In genomic region chr13:112645529-112646186, GRCm38 (mm10) we compare ENCODE assay signal across 32 mouse cellular contexts. TPM values are rescaled to one million over a fixed set of nuclear protein-coding genes. Genes with fewer than 3 reads are reported as not detected.
DNase-seq lines count a peak whose midpoint lies in the region; ATAC-seq lines count a peak whose summit lies in the region.
"Had no signal": no experiment of that assay in that cellular context is flagged by ENCODE, and none has a peak within 500 bp of the region (broad histone marks: within the 10 kb centered on the region; RNA-seq: fewer than 3 reads in every experiment).

No protein-coding gene starts in this region.

- no peaks in the 10 kb centered on the region for H3K9me3 ChIP-seq in heart, embryonic 10.5 days
- no peaks in the 10 kb centered on the region for H3K9me3 ChIP-seq in liver, embryonic 13.5 days (replicated peaks)
- H3K9me3 ChIP-seq in hindbrain, embryonic 13.5 days = no peaks in the 10 kb centered on the region
- no peaks in the 10 kb centered on the region for H3K9me3 ChIP-seq in forebrain, embryonic 16.5 days (ENCODE audit: control insufficient read depth, low read length)
- H3K9me3 ChIP-seq: forebrain, embryonic 13.5 days; G1E; heart, embryonic 15.5 days; hindbrain, embryonic 12.5 days; limb, embryonic 12.5 days; midbrain, embryonic 12.5 days; neural tube, embryonic 13.5 days had no signal

- WGBS in heart, embryonic 10.5 days = 85% methylated on average over 1 of the region's 1 CpGs
- 83% methylated on average over 1 of the region's 1 CpGs for WGBS in liver, embryonic 13.5 days (ENCODE audit: insufficient replicate concordance)
- WGBS in hindbrain, embryonic 13.5 days = 84% methylated on average over 1 of the region's 1 CpGs
- 81% methylated on average over 1 of the region's 1 CpGs for WGBS in forebrain, embryonic 16.5 days

- ATAC-seq in liver, embryonic 13.5 days (ENCODE audit: low read depth) = peak; percentile 94
- peak; percentile 79 for ATAC-seq in megakaryocyte progenitor cell, adult 5-6 weeks (replicated peaks; ENCODE audit: poor library complexity)
- ATAC-seq in hindbrain, embryonic 13.5 days (ENCODE audit: low FRiP score) = no peak
- ATAC-seq in forebrain, embryonic 16.5 days = no peak
- ATAC-seq: forebrain, embryonic 13.5 days; intestine, embryonic 16.5 days; lung, postnatal 0 days; Patski had no signal

- no peak overlapping the region for H3K4me3 ChIP-seq in heart, embryonic 10.5 days
- no peak overlapping the region for H3K4me3 ChIP-seq in liver, embryonic 13.5 days (replicated peaks)
- no peak overlapping the region for H3K4me3 ChIP-seq in hindbrain, embryonic 13.5 days
- H3K4me3 ChIP-seq in forebrain, embryonic 16.5 days (replicated peaks; ENCODE audit: low read length) = no peak overlapping the region
- H3K4me3 ChIP-seq: forebrain, embryonic 13.5 days; heart, embryonic 15.5 days; hindbrain, embryonic 12.5 days; limb, embryonic 12.5 days; midbrain, embryonic 12.5 days; neural tube, embryonic 13.5 days had no signal

- no peaks in the 10 kb centered on the region for H3K4me1 ChIP-seq in heart, embryonic 10.5 days
- peaks cover 24% of the 10 kb centered on the region for H3K4me1 ChIP-seq in liver, embryonic 13.5 days (replicated peaks)
- H3K4me1 ChIP-seq in hindbrain, embryonic 13.5 days (replicated peaks) = no peaks in the 10 kb centered on the region
- H3K4me1 ChIP-seq in forebrain, embryonic 16.5 days (replicated peaks; ENCODE audit: control insufficient read depth, insufficient read depth, low read length) = no peaks in the 10 kb centered on the region
- H3K4me1 ChIP-seq: forebrain, embryonic 13.5 days; heart, embryonic 15.5 days; hindbrain, embryonic 12.5 days; limb, embryonic 12.5 days; midbrain, embryonic 12.5 days; neural tube, embryonic 13.5 days had no signal

- H3K36me3 ChIP-seq in heart, embryonic 10.5 days = no peaks in the 10 kb centered on the region
- no peaks in the 10 kb centered on the region for H3K36me3 ChIP-seq in liver, embryonic 13.5 days
- H3K36me3 ChIP-seq in hindbrain, embryonic 13.5 days = no peaks in the 10 kb centered on the region
- no peaks in the 10 kb centered on the region for H3K36me3 ChIP-seq in forebrain, embryonic 16.5 days (ENCODE audit: control insufficient read depth, insufficient read depth)
- H3K36me3 ChIP-seq: G1E; heart, embryonic 15.5 days; hindbrain, embryonic 12.5 days; limb, embryonic 12.5 days; midbrain, embryonic 12.5 days; neural tube, embryonic 13.5 days had no signal

- H3K27me3 ChIP-seq in heart, embryonic 10.5 days (ENCODE audit: insufficient read depth, poor library complexity, severe bottlenecking) = no peaks in the 10 kb centered on the region
- H3K27me3 ChIP-seq in liver, embryonic 13.5 days = no peaks in the 10 kb centered on the region
- no peaks in the 10 kb centered on the region for H3K27me3 ChIP-seq in hindbrain, embryonic 13.5 days
- no peaks in the 10 kb centered on the region for H3K27me3 ChIP-seq in forebrain, embryonic 16.5 days (replicated peaks; ENCODE audit: control insufficient read depth, insufficient read depth, low read length)
- H3K27me3 ChIP-seq: forebrain, embryonic 13.5 days; heart, embryonic 15.5 days; hindbrain, embryonic 12.5 days; limb, embryonic 12.5 days; midbrain, embryonic 12.5 days; neural tube, embryonic 13.5 days had no signal

- intact Hi-C loops in heart, postnatal 36 days (cut with DNase I) = no loop called here

- peak; percentile 38 for DNase-seq in heart, embryonic 10.5 days (ENCODE audit: low spot score)
- DNase-seq in heart, postnatal 36 days = no peak
- DNase-seq in c-Kit-positive CD71-positive TER-119-positive erythroid progenitor cells, embryonic 14.5 days (ENCODE audit: low spot score) = peak; percentile 45
- peak; percentile 34 for DNase-seq in liver, embryonic 13.5 days
- DNase-seq in layer of hippocampus, postnatal 36 days = no peak
- DNase-seq: adrenal gland, postnatal 25 days; cerebellum, adult 18-20 months; cerebellum, postnatal 10 days; gastrocnemius, postnatal 14 days; kidney, adult 8-10 months; kidney, postnatal 10 days; lung, adult 18-20 months; right cerebral cortex, postnatal 14 days; thymus, adult 2 months; thymus, postnatal 36 days had no signal

- H3K4me2 ChIP-seq in liver, embryonic 13.5 days = no peak overlapping the region
- H3K4me2 ChIP-seq in hindbrain, embryonic 13.5 days = no peak overlapping the region
- H3K4me2 ChIP-seq in forebrain, embryonic 16.5 days (ENCODE audit: low read length) = no peak overlapping the region
- H3K4me2 ChIP-seq: forebrain, embryonic 13.5 days; heart, embryonic 15.5 days; hindbrain, embryonic 12.5 days; limb, embryonic 12.5 days; midbrain, embryonic 12.5 days; neural tube, embryonic 13.5 days had no signal

- H3K9ac ChIP-seq in liver, embryonic 13.5 days = no peak overlapping the region
- H3K9ac ChIP-seq in hindbrain, embryonic 13.5 days = no peak overlapping the region
- H3K9ac ChIP-seq in forebrain, embryonic 16.5 days (replicated peaks; ENCODE audit: low read depth, low read length) = no peak overlapping the region
- H3K9ac ChIP-seq: forebrain, embryonic 13.5 days; heart, embryonic 15.5 days; hindbrain, embryonic 12.5 days; limb, embryonic 12.5 days; midbrain, embryonic 12.5 days; neural tube, embryonic 13.5 days had no signal

- H3K27ac ChIP-seq in heart, embryonic 10.5 days = no peak overlapping the region
- peak overlapping the region; percentile 68 for H3K27ac ChIP-seq in liver, embryonic 13.5 days
- no peak overlapping the region for H3K27ac ChIP-seq in hindbrain, embryonic 13.5 days
- H3K27ac ChIP-seq in forebrain, embryonic 16.5 days (ENCODE audit: low read length) = no peak overlapping the region
- H3K27ac ChIP-seq: forebrain, embryonic 13.5 days; heart, embryonic 15.5 days; hindbrain, embryonic 12.5 days; limb, embryonic 12.5 days; midbrain, embryonic 12.5 days; neural tube, embryonic 13.5 days had no signal

RNA-seq across cellular contexts. Expression of gene Ddx4, which starts 6.6 kb away (rescaled TPM):
- polyA plus RNA-seq in heart, embryonic 10.5 days (2016; fragmentation: Nextera tagmentation; extraction: Ambion mirVana) = 1.1 TPM in 2 replicates
- under 1 TPM in 1 of 2 experiments, not detected in 1; 0.14 TPM for total RNA-seq in heart, postnatal 36 days (2021)
- polyA plus RNA-seq in liver, embryonic 13.5 days (2015; fragmentation: Nextera tagmentation; extraction: Ambion mirVana) = 0.20 and 0.27 TPM in 2 replicates
- 0.17 and 1.4 TPM in 2 replicates for total RNA-seq in megakaryocyte progenitor cell, adult 5-6 weeks (2015)
- 0.54 and 1.1 TPM in 2 replicates for total RNA-seq in megakaryocyte progenitor cell, adult 5-6 weeks (2017)
- 0.78 and 1.5 TPM in 2 replicates for polyA plus RNA-seq in hindbrain, embryonic 13.5 days (2015; fragmentation: Nextera tagmentation; extraction: Ambion mirVana)
- polyA plus RNA-seq in forebrain, embryonic 16.5 days (2015; fragmentation: Nextera tagmentation; extraction: Ambion mirVana) = 0.78 and 1.2 TPM in 2 replicates
- 1 to 10 TPM; 2.1 to 3.1 TPM for total RNA-seq in layer of hippocampus, postnatal 36 days (2021)
- total RNA-seq: gastrocnemius, postnatal 14 days; granulocyte monocyte progenitor cell, adult 5-6 weeks; heart, postnatal 25 days had no signal
- polyA plus RNA-seq: G1E; large intestine, adult 2 months; Patski; small intestine, adult 2 months had no signal

RNA-seq across cellular contexts. Expression of gene Slc38a9, which starts 14.9 kb away (rescaled TPM):
- polyA plus RNA-seq in heart, embryonic 10.5 days (2016; fragmentation: Nextera tagmentation; extraction: Ambion mirVana) = 11.2 and 13.9 TPM in 2 replicates
- total RNA-seq in heart, postnatal 36 days (2021) = 10 to 100 TPM in 1 of 2 experiments, 1 to 10 TPM in 1; 9.8 to 12.1 TPM
- polyA plus RNA-seq in liver, embryonic 13.5 days (2015; fragmentation: Nextera tagmentation; extraction: Ambion mirVana) = 10.3 and 10.9 TPM in 2 replicates
- total RNA-seq in megakaryocyte progenitor cell, adult 5-6 weeks (2015) = 20.0 and 24.2 TPM in 2 replicates
- total RNA-seq in megakaryocyte progenitor cell, adult 5-6 weeks (2017) = 11.1 and 17.8 TPM in 2 replicates
- 26.6 TPM in 2 replicates for polyA plus RNA-seq in hindbrain, embryonic 13.5 days (2015; fragmentation: Nextera tagmentation; extraction: Ambion mirVana)
- polyA plus RNA-seq in forebrain, embryonic 16.5 days (2015; fragmentation: Nextera tagmentation; extraction: Ambion mirVana) = 24.9 and 28.7 TPM in 2 replicates
- 10 to 100 TPM; 28.6 to 32.5 TPM for total RNA-seq in layer of hippocampus, postnatal 36 days (2021)

RNA-seq across cellular contexts. Expression of gene Il31ra, which starts 51.5 kb away (rescaled TPM):
- 0.13 TPM in 1 of 2 replicates, not detected in the other for polyA plus RNA-seq in heart, embryonic 10.5 days (2016; fragmentation: Nextera tagmentation; extraction: Ambion mirVana)
- total RNA-seq in heart, postnatal 36 days (2021) = not detected
- 0.06 and 0.12 TPM in 2 replicates for polyA plus RNA-seq in liver, embryonic 13.5 days (2015; fragmentation: Nextera tagmentation; extraction: Ambion mirVana)
- 5.4 and 6.2 TPM in 2 replicates for total RNA-seq in megakaryocyte progenitor cell, adult 5-6 weeks (2015)
- total RNA-seq in megakaryocyte progenitor cell, adult 5-6 weeks (2017) = 4.9 and 8.4 TPM in 2 replicates
- polyA plus RNA-seq in hindbrain, embryonic 13.5 days (2015; fragmentation: Nextera tagmentation; extraction: Ambion mirVana) = 0.22 and 0.55 TPM in 2 replicates
- 0.40 and 0.43 TPM in 2 replicates for polyA plus RNA-seq in forebrain, embryonic 16.5 days (2015; fragmentation: Nextera tagmentation; extraction: Ambion mirVana)
- total RNA-seq in layer of hippocampus, postnatal 36 days (2021) = under 1 TPM in 1 of 2 experiments, not detected in 1; 0.18 TPM
- total RNA-seq: heart, postnatal 25 days had no signal
- polyA plus RNA-seq: G1E; hindbrain, embryonic 12.5 days; large intestine, adult 2 months; limb, embryonic 12.5 days; lung, postnatal 0 days; midbrain, embryonic 12.5 days; Patski; small intestine, adult 2 months had no signal

Comparison
In these comparisons a context has a peak if more than half of its experiments do, and no peak if none do; other contexts are left out.
1. DNase-seq: peak in heart, embryonic 10.5 days (single experiment), c-Kit-positive CD71-positive TER-119-positive erythroid progenitor cells, embryonic 14.5 days (single experiment) and liver, embryonic 13.5 days (single experiment); none in heart, postnatal 36 days (0 of 2) and layer of hippocampus, postnatal 36 days (0 of 2).
2. ATAC-seq: peak in liver, embryonic 13.5 days (single experiment) and megakaryocyte progenitor cell, adult 5-6 weeks (single experiment); none in hindbrain, embryonic 13.5 days (single experiment) and forebrain, embryonic 16.5 days (single experiment).